Mouse (Mus musculus) left cerebral cortex, postnatal 4 days (tissue): ENCODE results near the gene Fgf16. TPM values are rescaled to one million over a fixed set of nuclear protein-coding genes. Genes with fewer than 3 reads are reported as not detected.

Source experiments
- DNase-seq: peaks from one replicate; pipeline ENCODE4 v3.0.0-alpha.2; 2022
- intact Hi-C: fragments of 180-260 bp; cut with DNase I; formaldehyde crosslinking; loops from one replicate; pipeline ENCODE4 v1.15.1; 2025
- total RNA-seq, 2 experiments: library from RNA; stranded (reverse); gene quantifications; 2 replicates each; pipeline ENCODE4 v1.2.3; 2021

The Fgf16 gene
- 1 to 10 TPM in 1 of 2 experiments, under 1 TPM in 1; 0.77 to 1.5 TPM for total RNA-seq

DNA sequence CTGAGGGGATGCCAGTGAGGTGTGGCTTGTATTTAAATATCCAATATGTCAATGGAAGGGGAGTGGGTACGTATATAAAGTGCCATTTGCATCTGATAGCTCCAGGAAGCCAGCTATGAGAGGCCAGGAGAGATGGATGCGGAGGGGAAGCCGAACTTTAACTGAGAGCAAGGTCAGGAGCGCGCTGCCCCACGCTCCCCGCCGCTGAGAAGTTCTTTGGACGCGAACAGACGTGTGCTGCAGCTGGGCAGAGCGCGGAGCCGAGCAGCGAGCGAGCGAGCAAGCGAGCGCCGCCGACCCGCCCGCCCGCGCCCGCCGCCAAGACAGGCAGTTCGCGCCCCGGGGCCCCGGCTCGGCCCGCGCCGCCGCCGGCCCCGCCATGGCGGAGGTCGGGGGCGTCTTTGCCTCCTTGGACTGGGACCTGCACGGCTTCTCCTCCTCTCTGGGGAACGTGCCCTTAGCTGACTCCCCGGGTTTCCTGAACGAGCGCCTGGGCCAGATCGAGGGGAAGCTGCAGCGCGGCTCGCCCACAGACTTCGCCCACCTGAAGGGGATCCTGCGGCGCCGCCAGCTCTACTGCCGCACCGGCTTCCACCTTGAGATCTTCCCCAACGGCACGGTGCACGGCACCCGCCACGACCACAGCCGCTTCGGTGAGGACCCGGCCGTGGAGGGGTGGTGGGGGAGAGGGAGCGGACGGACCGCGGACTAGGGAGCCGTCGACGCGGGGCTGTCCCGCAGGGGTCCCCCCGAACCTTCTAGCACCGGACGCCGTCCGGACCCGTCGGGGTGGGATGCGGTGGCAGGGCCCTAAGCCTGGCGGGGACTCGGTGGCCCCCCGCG lies at the start of gene Fgf16:
Fgf16 (plus strand) TSS at position 118 of the 843 bp plus-strand sequence.
- intact Hi-C loops: no loop called here
- DNase-seq: no peak

DNA sequence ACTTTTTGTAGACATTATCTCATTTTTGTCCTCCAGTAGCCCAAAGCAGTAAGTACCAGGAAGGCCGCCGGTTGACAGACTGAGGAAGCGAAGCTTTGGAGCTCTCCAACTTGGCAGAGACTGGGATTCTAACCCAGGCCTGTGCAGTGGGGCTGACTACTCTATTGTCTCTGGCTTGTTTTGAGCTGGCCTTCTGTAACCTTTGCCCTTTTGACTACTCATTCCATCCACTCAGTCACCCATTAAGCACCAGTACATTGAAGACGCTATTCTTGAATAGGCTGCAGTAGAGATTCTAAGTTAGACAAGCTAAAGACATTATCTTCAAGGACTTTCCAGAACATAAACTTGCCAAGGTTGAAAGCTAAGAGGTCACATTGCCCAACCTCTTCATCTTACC lies 49.3 kb upstream of the Fgf16 start:
- intact Hi-C loops: no loop called here
- DNase-seq: no peak

DNA sequence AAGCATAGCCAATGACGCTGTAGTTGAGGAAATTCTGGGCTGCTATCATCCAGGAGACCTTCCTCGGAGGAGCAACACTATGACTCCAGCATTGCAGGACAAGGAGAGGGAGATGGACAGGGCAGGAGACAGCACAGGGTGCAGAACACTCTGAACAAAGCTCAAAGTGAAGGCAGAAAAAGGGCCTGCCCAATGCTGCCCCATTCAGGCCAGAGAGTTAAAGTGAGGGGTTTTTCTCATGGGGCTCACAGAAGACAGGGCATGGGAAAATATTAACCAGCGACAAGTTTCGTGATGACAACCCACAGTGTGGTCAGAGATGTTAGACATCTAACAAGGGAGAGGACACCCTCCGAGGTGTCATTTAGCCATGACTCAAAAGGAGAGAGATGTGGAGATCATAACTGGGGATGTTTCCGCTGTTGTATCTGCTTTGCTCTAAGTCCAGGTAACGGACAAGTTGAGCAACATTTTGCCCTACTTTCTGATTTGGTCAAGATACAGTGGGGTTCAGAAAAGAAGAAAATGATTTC lies 48.2 kb upstream of the Fgf16 start:
- DNase-seq: no peak
- intact Hi-C loops: no loop called here

DNA sequence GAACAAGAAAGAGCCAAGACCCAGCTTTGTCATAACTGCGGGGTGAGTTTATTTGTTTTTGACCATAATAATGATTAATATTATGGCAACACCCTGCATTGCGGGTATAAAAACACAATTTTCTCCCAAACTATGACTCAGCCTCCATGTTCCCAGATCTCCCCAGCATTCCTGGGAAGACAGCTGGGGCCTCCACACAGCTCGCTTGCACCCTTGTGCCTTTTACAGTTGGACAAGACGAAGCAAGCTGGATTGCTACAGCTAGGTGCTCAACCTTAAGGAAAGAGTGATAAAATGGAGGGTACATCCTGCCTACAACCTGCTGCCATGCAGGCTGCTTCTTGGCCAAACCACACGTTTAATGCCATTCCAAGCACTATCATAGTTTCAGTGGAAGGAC lies 45.7 kb upstream of the Fgf16 start:
- intact Hi-C loops: no loop called here
- no peak for DNase-seq

DNA sequence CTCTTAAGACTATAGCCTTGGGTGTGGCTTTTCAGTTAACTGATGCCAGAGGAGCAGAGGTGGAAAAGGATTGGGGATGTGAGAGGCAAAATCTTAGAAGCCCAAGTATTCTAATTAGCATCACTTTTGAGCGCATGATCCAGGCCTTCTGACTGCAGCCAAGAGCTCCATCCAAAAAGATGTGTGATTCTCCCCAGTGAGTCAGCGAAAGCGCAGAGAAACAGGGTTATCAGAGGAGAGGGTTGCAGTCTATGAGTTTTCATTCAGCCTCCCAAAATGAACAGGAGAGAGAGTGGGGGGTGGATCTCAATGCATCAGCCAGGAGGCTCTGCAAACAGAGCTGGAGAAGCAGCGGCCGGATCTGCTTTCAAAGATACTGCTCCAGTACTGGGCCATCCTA lies 45.1 kb upstream of the Fgf16 start:
- intact Hi-C loops: no loop called here
- no peak for DNase-seq

DNA sequence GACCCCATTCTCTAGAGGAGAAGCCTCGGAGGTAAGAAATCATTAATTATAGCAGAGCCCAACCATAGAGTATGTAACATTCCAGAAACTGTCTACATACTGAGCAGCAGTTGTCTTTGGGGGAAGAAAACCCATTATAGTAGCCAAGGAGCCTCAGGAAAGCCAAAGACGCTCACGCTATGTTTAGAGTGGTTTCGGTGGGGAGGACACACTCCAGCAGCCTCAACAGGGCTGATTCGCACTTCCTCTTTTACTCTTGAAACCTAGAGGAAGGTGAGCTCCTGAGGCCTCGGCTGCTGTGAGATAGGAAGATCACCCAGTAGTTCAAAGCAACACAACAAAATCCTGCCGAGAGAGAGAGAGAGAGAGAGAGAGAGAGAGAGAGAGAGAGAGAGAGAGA lies 39.9 kb upstream of the Fgf16 start:
- no peak for DNase-seq
- intact Hi-C loops: no loop called here

DNA sequence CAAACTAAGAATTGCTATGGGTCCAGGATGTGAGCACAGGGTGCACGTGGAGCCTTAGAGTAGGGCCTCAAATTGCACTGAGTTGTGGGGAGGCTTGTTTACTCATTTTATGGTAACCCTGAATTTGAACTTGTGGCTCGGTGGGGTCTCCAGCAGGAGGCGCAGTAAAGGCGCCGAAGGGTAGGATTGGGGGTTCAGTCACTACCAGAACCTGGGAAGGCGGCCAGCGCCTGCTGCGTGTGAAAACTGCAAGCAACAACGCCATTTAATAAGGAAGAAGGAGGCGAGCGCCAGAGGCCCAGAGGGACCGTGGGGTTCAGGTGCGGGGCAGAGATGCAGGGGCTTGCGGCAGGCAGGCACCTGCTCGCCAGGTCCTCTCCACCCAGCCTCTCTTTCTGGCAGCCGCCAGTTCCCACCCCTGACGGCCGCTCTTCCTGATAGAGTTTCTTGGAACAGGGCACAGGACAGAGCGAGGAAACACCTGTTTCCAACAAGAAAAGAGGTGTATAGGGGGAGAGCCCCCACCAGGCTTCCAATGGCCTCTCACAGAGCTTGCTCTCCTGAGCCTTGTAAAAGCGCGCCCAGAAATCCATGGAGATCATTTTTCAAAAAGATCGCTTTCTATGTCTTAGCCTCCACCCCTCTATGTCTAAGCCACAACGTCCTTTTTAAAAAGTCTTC lies 1.1 kb upstream of the Fgf16 start:
- intact Hi-C loops: no loop called here
- peak; percentile 47 for DNase-seq

DNA sequence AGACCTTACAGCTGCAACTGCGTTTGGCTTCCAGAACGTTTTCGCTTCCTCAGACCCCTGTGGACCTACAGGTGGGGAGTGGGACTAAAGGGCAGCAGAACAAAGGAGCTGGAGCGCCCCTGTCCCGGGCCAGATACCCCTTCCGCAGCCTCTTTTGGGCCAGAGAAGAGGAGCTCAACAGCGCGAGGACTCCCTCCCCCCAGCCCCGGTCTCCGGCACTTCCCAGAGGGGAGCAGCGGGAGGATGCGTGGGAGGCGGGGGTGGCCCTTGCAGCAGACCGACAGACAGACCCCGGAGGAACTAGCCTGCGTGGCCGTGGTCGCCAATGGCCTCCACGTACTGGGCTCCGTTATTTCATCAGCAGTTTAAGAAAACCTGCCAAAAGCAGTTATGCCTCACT lies 467 bp upstream of the Fgf16 start:
- intact Hi-C loops: no loop called here
- DNase-seq: peak; percentile 4

DNA sequence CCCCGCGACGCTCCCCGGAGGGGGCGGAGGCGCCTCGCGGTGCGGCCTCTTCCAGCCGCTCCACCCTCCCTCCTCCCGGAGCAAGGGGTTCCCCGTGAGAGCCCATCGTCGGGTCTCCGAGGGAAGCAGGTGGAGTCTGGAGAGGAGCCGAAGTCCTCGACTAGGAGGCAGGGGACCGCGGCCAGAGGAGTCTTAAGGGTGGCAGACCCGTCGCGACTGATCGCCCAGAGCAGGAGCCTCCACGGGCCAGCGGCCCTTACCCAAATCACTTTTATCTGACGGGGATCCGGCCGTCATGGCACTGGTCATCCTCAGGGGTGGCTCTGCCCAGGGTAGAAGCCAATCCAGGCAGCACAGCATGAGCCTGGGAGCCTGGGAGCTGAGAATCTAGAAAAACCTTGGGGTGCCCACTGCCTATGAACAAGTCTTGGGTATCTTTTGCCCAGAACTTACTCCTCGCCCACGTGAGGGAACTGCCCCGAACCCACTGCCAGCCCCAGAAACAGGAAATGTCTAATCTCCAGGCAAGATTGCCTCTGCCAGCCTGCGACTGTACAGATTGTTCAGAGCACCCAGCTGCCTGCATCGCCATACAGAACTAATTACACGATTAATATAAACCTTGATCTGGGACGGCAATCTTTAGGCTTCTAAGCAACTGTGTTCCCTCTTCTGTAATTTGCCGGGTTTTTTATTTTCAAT lies 1.1 kb downstream of the Fgf16 start:
- intact Hi-C loops: no loop called here
- DNase-seq: no peak

DNA sequence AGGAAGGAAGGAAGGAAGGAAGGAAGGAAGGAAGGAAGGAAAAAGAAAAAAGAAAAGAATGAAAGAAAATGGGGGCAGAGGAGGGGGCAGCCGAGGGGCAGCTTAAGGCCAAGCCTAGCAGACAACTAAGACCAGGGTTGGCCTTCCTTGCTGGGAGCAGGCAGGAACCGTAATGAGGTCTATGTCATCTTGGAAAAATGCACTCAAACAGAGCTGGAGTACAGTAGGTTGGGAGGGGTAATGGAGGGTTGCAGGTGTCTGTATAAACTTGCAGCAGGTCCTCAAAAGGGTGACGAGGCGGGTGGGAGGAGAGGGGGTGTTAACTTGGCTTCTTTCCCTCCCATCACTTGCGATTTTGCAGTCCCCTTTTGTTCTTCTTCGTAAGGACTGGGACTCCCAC lies 1.9 kb downstream of the Fgf16 start:
- DNase-seq: no peak
- intact Hi-C loops: no loop called here

DNA sequence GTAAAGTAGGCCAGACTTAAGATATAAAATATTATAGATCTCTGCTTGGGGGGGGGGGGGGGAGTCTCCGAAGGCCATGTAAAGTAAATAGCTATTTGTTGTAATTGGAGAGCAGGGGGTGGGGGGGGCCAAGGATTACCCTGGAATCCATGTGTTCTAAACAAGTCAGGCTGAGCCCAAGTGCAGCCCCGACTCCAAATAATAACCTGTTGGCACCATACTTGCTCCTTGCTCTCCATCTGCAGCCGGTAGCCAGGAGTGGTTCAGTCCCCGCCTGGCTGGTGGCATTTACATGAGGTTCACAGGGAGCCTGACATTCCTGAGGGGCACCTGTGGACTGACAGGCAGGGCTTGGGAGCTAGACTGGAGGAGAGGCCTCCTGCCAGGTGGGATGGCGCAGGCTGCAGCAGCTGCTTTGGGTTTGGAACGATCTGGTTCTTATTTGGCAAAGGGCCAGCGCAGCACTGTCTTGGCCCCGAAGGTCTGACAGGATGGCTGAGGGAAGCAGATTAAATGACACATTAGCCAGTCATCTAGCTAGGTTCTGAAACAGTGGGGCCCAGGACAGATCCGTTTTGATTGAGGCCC lies 3.2 kb downstream of the Fgf16 start:
- intact Hi-C loops: no loop called here
- DNase-seq: peak; percentile 34

DNA sequence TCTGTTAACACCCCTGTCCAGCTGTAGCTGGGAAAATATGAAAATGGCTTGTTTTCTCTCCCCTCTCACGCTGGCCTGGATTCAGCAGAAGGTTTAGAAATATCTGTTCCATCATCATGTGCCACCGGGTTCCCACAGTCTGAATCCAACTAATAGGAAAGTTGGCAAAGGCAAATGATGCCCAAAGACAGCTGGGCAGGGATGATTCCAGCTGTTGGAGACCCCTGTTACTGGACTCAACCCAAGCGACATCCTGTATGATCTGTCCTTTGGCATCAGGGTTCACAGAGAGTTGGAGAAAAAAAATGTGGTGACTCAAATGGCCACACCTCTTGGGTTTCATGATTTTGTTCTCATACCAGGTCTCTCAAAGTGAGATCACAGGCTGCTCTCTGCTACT lies 3.9 kb downstream of the Fgf16 start:
- no peak for DNase-seq
- intact Hi-C loops: no loop called here

DNA sequence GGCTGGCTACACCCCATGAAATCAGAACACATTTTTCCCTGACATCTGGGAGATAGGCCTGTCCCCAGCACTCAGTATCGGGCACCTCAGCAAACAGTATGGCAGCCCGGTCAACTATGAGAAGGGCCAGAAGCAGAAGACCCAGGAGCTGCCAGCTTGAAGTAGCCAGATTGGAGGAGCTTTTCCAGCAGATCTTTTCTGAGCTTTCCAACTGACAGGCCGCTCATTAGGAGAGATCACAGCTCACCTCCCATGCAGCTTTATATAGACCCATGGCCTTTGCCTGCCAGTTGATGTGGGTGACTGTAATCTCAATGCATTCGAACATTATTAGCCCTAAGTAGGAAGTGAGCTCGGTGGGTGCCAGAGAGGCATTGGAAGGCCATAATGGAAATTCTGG lies 9.2 kb downstream of the Fgf16 start:
- intact Hi-C loops: no loop called here

DNA sequence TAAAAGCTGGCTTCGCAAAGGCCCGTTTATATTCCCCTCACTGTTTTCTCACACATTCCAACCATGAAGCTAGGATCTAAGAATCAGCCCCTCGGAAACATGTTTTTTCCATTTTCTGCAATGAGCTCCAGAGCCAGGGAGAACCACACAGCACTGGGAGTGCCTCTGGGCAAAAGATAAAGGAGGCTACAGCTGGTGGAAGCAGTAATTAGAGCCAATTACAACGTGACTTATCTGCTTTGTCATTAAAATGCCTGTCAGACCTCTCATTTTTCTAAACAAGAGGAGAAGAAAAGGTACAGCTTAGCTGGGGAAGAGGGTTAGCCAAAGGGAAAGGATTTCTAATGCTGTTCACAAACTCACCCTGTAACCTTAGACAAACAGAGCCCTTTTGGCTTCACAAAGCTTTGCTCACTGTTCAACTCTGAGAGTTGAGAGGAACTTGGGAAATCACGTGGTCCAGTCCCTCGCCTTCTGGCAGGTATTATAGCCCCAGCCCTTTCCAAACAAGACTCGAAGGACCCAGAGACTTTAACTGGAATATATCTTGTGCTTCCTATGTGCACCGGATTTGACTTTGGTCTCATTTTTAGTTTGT lies 30.8 kb downstream of the Fgf16 start:
- DNase-seq: no peak
- intact Hi-C loops: no loop called here

More for the DNA sequence above, 9.2 kb downstream of the Fgf16 start:
- no peak for DNase-seq

DNA sequence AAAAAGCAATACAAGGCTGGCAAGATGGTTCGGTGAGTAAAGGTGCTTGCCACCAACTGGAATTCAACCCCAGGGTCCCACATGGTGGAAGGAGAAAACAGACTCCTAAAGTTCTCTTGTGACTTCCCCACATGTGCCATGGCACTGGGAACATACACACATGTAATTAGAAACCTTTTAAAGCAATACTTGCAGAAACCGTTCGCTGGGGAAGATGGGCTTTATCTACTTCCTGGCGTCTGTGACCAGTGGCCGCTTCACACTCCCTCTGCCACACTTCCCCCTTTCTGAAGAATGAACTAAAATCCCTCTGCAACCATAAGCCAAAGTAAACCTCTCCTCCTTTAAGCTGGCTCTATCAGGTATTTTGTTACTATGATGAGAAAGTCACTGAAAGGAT lies 60.4 kb downstream of the Fgf16 start:
- no peak for DNase-seq
- intact Hi-C loops: no loop called here

Other genes with a start within 250 kb of the Fgf16 start
- 100 to 1,000 TPM; 265 to 275 TPM for gene Atrx, start 165.1 kb downstream of the Fgf16 start, total RNA-seq
- 10 to 100 TPM; 15.7 to 16.2 TPM for gene Magt1, start 247.6 kb downstream of the Fgf16 start, total RNA-seq